Mouse (Mus musculus) heart, adult 18-20 months (tissue): Measurements from ENCODE around the gene Map2k2. TPM values are rescaled to one million over a fixed set of nuclear protein-coding genes. Genes with fewer than 3 reads are reported as not detected.
A peak's percentile ranks its signal among the peaks of the same experiment; 100 is the strongest.
"Not testable (repeated sequence)": the region's sequence is repeated elsewhere in the genome, so short reads cannot be mapped to it uniquely, and the experiment has no call there.

Experiments used
- DNase-seq, 2 experiments: peaks; one replicate each; pipeline ENCODE4 v3.0.0; 2021 to 2022; ENCODE audit warnings: mixed read lengths in 1 of 2
- total RNA-seq, 2 experiments: library from RNA; stranded (reverse); gene quantifications; 2 replicates each; pipeline ENCODE4 v1.2.3; 2021

The Map2k2 gene
- total RNA-seq, 2 experiments from 2014 or later = 118 to 132 TPM

- no peak for DNase-seq
Observed at GRCm38 (mm10) chr10:81142551-81142981, 36.9 kb downstream of the Map2k2 start.

GRCm38 (mm10) chr10:81143157-81143633, 37.5 kb downstream of the Map2k2 start:
- no peak for DNase-seq

- no peak for DNase-seq
Observed at GRCm38 (mm10) chr10:81143845-81144437, 38.2 kb downstream of the Map2k2 start.

- DNase-seq = peak; percentile 73 to 82
Observed at GRCm38 (mm10) chr10:81144667-81145066, 39.0 kb downstream of the Map2k2 start.

- DNase-seq = no peak
Observed at GRCm38 (mm10) chr10:81145307-81145706, 39.6 kb downstream of the Map2k2 start.

GRCm38 (mm10) chr10:81145778-81146177, 40.1 kb downstream of the Map2k2 start:
- DNase-seq = no peak

GRCm38 (mm10) chr10:81146296-81146695, 40.6 kb downstream of the Map2k2 start:
- DNase-seq = no peak

GRCm38 (mm10) chr10:81151261-81151660, 45.5 kb downstream of the Map2k2 start:
- DNase-seq = no peak

- no peak for DNase-seq
Observed at GRCm38 (mm10) chr10:81152609-81153008, 46.9 kb downstream of the Map2k2 start.

GRCm38 (mm10) chr10:81154313-81154712, 48.6 kb downstream of the Map2k2 start:
- DNase-seq = no peak

GRCm38 (mm10) chr10:81154736-81155135, 49.0 kb downstream of the Map2k2 start:
- no peak for DNase-seq

GRCm38 (mm10) chr10:81161602-81162317, 56.0 kb downstream of the Map2k2 start:
- no peak for DNase-seq

GRCm38 (mm10) chr10:81162318-81162652, 56.6 kb downstream of the Map2k2 start:
- no peak for DNase-seq

GRCm38 (mm10) chr10:81165118-81165517, 59.4 kb downstream of the Map2k2 start:
- no peak for DNase-seq

GRCm38 (mm10) chr10:81167200-81168086, 61.7 kb downstream of the Map2k2 start, which contains the start of gene Pias4:
TSS of gene Pias4 (minus strand) at chr10:81167923.
- DNase-seq = peak; percentile 100

GRCm38 (mm10) chr10:81168087-81168431, 62.3 kb downstream of the Map2k2 start:
- DNase-seq = no peak

GRCm38 (mm10) chr10:81168521-81169244, 63.0 kb downstream of the Map2k2 start:
- peak; percentile 93 to 95 for DNase-seq

GRCm38 (mm10) chr10:81169411-81169900, 63.7 kb downstream of the Map2k2 start:
- peak in 1 of 2 experiments; percentile 38 for DNase-seq

GRCm38 (mm10) chr10:81173132-81173531, 67.4 kb downstream of the Map2k2 start:
- peak; percentile 82 to 90 for DNase-seq

GRCm38 (mm10) chr10:81174617-81175344, 69.1 kb downstream of the Map2k2 start:
- peak; percentile 88 to 94 for DNase-seq

GRCm38 (mm10) chr10:81175345-81175701, 69.6 kb downstream of the Map2k2 start:
- not testable (repeated sequence) for DNase-seq
